Mouse (Mus musculus) adrenal gland, postnatal 25 days (tissue): ENCODE measurements around the gene Cxcl12. TPM values are rescaled to one million over a fixed set of nuclear protein-coding genes. Genes with fewer than 3 reads are reported as not detected.

Experiments used
- DNase-seq: peaks from one replicate; pipeline ENCODE4 v3.0.0; 2021; ENCODE audit warnings: mixed read lengths
- total RNA-seq: library from RNA; stranded (reverse); gene quantifications from 2 replicates; pipeline ENCODE4 v1.2.3, GENCODE M21; 2021

Gene Cxcl12
- total RNA-seq, 1 experiment from 2014 or later, result 44.5 TPM

DNA sequence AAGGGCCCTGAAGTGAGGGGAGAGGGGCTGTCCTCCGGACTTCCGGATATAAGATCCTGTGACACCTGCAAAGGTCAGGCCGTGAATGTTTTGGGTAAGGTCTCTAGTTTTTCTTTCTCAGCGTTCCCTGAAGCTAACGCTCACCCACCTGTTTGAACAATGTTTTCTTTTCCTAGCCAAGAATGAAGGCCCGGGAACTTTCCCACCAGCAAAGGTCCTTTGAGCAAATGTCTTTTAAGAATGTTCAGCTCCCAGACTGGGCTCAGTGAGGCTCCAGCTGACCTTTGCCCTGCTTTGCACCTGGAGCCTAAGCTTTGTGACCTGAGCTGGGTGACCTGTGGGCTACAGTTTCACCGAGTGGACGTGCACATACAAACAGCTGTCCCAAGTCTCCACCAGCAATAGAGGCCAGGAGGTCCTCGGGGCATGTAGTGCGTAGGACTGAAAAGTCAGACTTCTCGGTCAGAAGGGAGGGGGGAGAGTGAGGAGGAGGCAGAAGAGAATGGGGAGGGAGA, 52.6 kb downstream of the Cxcl12 start:
- DNase-seq, result no peak
